Mouse (Mus musculus) midbrain, embryonic 10.5 days (tissue): Measurements from ENCODE around the gene Plpp3. TPM values are rescaled to one million over a fixed set of nuclear protein-coding genes. Genes with fewer than 3 reads are reported as not detected.

Experiments used
- DNase-seq: peaks from one replicate; pipeline ENCODE4 v3.0.0-alpha.2; 2017; ENCODE audit warnings: low spot score
- H3K27ac ChIP-seq: fragments of 300-500 bp; sonication (generic); replicated peaks from 2 replicates; pipeline ENCODE4 v1.5.1; 2016; ENCODE audit warnings: mild to moderate bottlenecking
- H3K27me3 ChIP-seq: fragments of 300-500 bp; sonication (generic); 2 replicates; pipeline ENCODE4 v1.6.1; 2016; ENCODE audit warnings: low read depth, mild to moderate bottlenecking; ENCODE audit not compliant: poor library complexity, severe bottlenecking
- H3K36me3 ChIP-seq: fragments of 300-500 bp; sonication (generic); 2 replicates; pipeline ENCODE4 v1.6.1; 2016; ENCODE audit warnings: mild to moderate bottlenecking, moderate library complexity
- H3K4me1 ChIP-seq: fragments of 300-500 bp; sonication (generic); 2 replicates; pipeline ENCODE4 v1.6.1; 2016
- H3K4me3 ChIP-seq: fragments of 300-500 bp; sonication (generic); 2 replicates; pipeline ENCODE4 v1.5.1; 2016; ENCODE audit warnings: mild to moderate bottlenecking, moderate library complexity
- H3K9me3 ChIP-seq: fragments of 300-500 bp; sonication (generic); replicated peaks from 2 replicates; pipeline ENCODE4 v1.6.1; 2016; ENCODE audit warnings: mild to moderate bottlenecking
- WGBS: fragments of 180-500 bp; shearing (Covaris S2); methylation state at CpG from one replicate; pipeline ENCODE4 v1.1.7; 2016; 5-methylcytosine and 5-hydroxymethylcytosine counted together
- polyA plus RNA-seq: library from polyadenylated mRNA; unstranded; fragments of >200 nt; fragmentation: Nextera tagmentation; extraction: Ambion mirVana; gene quantifications from 2 replicates; pipeline ENCODE4 v1.2.1, GENCODE M21; 2016

Plpp3 gene
- polyA plus RNA-seq, 1 experiment from 2014 or later: 44.5 TPM

DNA sequence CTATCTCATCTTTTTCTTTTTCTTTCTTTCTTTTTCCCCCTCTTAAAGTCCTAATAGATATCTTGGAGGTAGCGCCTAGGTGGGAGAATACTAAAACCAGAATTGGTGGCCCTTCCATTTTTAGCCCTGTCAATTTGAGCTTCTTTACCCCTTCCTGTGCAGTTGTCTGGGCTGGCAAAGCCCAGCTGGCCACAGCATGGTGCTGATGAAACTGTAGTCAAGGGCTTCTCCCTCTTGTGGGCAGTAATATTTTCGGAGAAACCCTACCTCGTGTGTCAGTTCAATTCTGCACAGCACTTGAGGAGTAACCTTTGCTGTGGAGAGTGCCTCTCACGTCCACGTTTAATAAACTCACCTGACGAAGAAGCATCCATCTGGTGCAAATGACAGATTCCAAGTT, 4.9 kb downstream of the Plpp3 start:
- Histone ChIP-seq H3K4me1 (peaks cover 52% of the 10 kb centered on the region), H3K36me3 (peaks cover 32% of the 10 kb centered on the region), H3K4me3 (no peak overlapping the region), H3K27me3 (no peaks in the 10 kb centered on the region), H3K9me3 (no peaks in the 10 kb centered on the region), H3K27ac (no peak overlapping the region)
- no peak for DNase-seq
- WGBS: 76% methylated on average over 6 of the region's 6 CpGs

GRCm38 (mm10) chr4:105162676-105163075, 5.5 kb downstream of the Plpp3 start:
- no peak overlapping the region; the same call in 1 of the 2 replicates for H3K27ac ChIP-seq
- WGBS: 82% methylated on average over 2 of the region's 2 CpGs
- peaks cover 55% of the 10 kb centered on the region for H3K4me1 ChIP-seq
- H3K36me3 ChIP-seq: peaks cover 32% of the 10 kb centered on the region
- no peaks in the 10 kb centered on the region for H3K9me3 ChIP-seq
- H3K27me3 ChIP-seq: no peaks in the 10 kb centered on the region
- DNase-seq: no peak
- no peak overlapping the region for H3K4me3 ChIP-seq

GRCm38 (mm10) chr4:105163981-105164411, 6.8 kb downstream of the Plpp3 start:
- Histone ChIP-seq H3K4me1 (peaks cover 62% of the 10 kb centered on the region), H3K36me3 (peaks cover 32% of the 10 kb centered on the region), H3K9me3 (no peaks in the 10 kb centered on the region), H3K4me3 (no peak overlapping the region), H3K27ac (no peak overlapping the region), H3K27me3 (no peaks in the 10 kb centered on the region)
- 82% methylated on average over 4 of the region's 4 CpGs for WGBS
- no peak for DNase-seq

DNA sequence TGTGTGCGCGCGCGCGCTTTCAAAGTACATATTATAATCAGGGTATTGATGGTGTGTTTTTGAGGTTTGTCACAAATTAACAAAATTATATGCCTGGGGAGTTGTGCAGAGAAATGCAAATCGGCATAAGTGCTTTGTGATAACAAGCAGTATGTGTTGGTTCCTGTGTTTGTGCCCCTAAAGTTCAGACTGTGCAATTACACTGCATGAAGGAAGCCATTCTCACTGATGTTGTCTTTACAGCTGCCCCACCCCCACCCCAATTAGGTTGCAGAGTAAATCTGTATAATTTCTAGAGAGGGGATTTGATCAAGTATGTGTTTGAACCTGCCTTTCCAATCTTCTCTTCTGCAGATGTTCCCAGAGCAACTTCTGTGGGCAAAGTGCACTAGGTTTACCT, 7.8 kb downstream of the Plpp3 start:
- H3K27me3 ChIP-seq: no peaks in the 10 kb centered on the region
- H3K36me3 ChIP-seq: peaks cover 32% of the 10 kb centered on the region
- DNase-seq: no peak
- peaks cover 62% of the 10 kb centered on the region for H3K4me1 ChIP-seq
- no peaks in the 10 kb centered on the region for H3K9me3 ChIP-seq
- H3K27ac ChIP-seq: no peak overlapping the region; the same call in 1 of the 2 replicates
- WGBS: 93% methylated on average over 6 of the region's 6 CpGs
- no peak overlapping the region for H3K4me3 ChIP-seq

- peak overlapping the region; percentile 87 for H3K27ac ChIP-seq
Measured at GRCm38 (mm10) chr4:105169093-105169571, 12.0 kb downstream of the Plpp3 start.

DNA sequence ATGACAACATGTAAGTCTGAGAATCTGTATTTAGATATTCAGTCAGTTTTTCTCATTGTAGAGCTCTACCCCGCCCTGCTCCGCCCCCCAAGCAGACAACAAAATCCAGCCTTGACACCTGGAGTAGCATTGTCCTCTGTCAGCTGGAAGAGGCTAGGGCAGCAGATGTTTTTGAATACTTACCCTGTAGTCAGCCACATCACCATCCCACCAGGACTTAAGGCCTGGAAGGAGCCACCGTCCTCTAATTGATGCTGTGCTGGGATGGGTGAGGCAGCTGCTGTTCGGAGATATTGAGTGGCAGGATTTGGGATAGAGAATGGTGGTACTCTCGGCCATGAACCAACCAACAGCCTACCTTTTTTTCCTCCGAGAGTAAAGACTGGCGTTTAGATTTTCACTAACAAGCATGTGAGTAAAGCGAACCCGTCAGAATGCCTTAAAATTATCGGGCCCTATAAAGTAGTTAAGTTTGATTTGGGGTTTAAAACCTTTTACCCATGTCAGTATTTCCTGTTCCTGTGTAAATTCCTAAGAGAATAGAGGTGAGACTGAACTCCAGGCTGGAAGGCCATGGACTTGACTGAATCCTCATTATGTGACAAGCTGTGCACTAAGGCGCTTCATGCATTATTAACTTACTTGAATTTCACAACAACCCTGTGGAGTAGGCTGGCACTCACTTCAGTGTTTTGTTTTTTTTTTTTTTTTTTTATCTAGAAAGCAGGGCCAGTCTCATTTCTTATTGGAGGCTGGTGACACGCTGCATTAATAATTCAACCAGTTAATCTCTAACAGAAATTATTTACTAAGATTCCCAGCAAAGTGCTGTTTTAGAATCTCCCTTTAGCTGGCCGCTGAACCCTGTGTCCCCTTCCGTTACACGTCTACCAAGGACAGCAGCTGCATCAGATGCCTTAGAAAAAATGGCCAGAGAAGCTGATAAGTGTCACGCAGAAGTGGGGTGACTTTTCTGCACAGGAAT, 13.0 kb downstream of the Plpp3 start:
- peaks cover 56% of the 10 kb centered on the region for H3K4me1 ChIP-seq
- WGBS: 29% methylated on average over 16 of the region's 16 CpGs
- H3K27ac ChIP-seq: peak overlapping the region; percentile 87
- H3K9me3 ChIP-seq: no peaks in the 10 kb centered on the region
- H3K4me3 ChIP-seq: peak overlapping the region; percentile 40
- H3K27me3 ChIP-seq: no peaks in the 10 kb centered on the region
- DNase-seq: no peak
- H3K36me3 ChIP-seq: peaks cover 23% of the 10 kb centered on the region

More at GRCm38 (mm10) chr4:105169093-105169571, 12.0 kb downstream of the Plpp3 start:
- no peak overlapping the region for H3K4me3 ChIP-seq
- WGBS: 47% methylated on average over 7 of the region's 7 CpGs
- no peaks in the 10 kb centered on the region for H3K9me3 ChIP-seq
- peaks cover 56% of the 10 kb centered on the region for H3K4me1 ChIP-seq
- H3K27me3 ChIP-seq: no peaks in the 10 kb centered on the region
- DNase-seq: no peak
- peaks cover 15% of the 10 kb centered on the region for H3K36me3 ChIP-seq

DNA sequence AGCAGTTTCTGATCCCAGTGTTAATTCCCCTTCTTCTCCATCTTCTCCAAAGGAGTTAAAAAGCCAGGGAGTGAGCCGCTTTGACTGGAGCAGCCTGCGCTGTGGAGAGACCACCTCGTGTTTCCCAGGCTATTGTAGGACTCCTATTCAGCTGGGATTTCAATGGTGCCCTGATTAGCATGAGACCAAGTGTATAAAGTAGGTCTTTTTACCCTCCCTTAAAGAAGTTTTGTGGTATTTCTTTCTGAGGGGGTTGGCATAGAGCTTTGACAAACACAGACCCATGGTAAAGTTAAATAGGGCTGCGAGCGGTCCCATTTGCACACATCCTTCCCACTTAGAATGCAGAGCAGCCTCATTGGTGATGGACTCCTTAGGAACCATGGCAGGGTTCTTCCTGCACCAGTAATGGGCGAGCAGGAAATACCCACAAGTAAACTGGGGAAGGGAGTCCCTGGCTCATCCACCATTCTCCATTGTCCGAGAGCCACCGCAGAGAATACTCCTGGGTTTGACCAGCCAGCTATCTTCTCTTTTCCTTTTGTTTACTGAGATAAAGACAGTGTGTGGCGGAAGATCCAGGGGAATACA, 13.8 kb downstream of the Plpp3 start:
- no peaks in the 10 kb centered on the region for H3K9me3 ChIP-seq
- 15% methylated on average over 9 of the region's 9 CpGs for whole genome bisulfite sequencing
- H3K4me3 ChIP-seq: peak overlapping the region; percentile 40
- peaks cover 60% of the 10 kb centered on the region for H3K4me1 ChIP-seq
- peak overlapping the region; percentile 87 for H3K27ac ChIP-seq
- DNase-seq: peak; percentile 68
- H3K36me3 ChIP-seq: peaks cover 29% of the 10 kb centered on the region
- no peaks in the 10 kb centered on the region for H3K27me3 ChIP-seq

GRCm38 (mm10) chr4:105171432-105171831, 14.3 kb downstream of the Plpp3 start:
- Histone ChIP-seq H3K4me1 (peaks cover 61% of the 10 kb centered on the region), H3K4me3 (peak overlapping the region; percentile 40), H3K36me3 (peaks cover 35% of the 10 kb centered on the region), H3K27me3 (no peaks in the 10 kb centered on the region), H3K27ac (peak overlapping the region; percentile 87), H3K9me3 (no peaks in the 10 kb centered on the region)
- no peak for DNase-seq
- WGBS: 62% methylated on average over 3 of the region's 3 CpGs

GRCm38 (mm10) chr4:105174778-105175177, 17.6 kb downstream of the Plpp3 start:
- Histone ChIP-seq H3K4me1 (peaks cover 52% of the 10 kb centered on the region), H3K27me3 (no peaks in the 10 kb centered on the region), H3K4me3 (no peak overlapping the region), H3K27ac (no peak overlapping the region; the same call in 1 of the 2 replicates), H3K9me3 (no peaks in the 10 kb centered on the region), H3K36me3 (peaks cover 38% of the 10 kb centered on the region)
- no peak for DNase-seq
- WGBS: 83% methylated on average over 4 of the region's 4 CpGs

- H3K36me3 ChIP-seq: peaks cover 38% of the 10 kb centered on the region
- peak overlapping the region; percentile 68; the same call in 1 of the 2 replicates for H3K27ac ChIP-seq
- WGBS: 70% methylated on average over 16 of the region's 16 CpGs
- H3K9me3 ChIP-seq: no peaks in the 10 kb centered on the region
- no peak for DNase-seq
- no peaks in the 10 kb centered on the region for H3K27me3 ChIP-seq
- no peak overlapping the region for H3K4me3 ChIP-seq
- peaks cover 52% of the 10 kb centered on the region for H3K4me1 ChIP-seq
Measured at GRCm38 (mm10) chr4:105175255-105176035, 18.3 kb downstream of the Plpp3 start.

GRCm38 (mm10) chr4:105181014-105181658, 24.0 kb downstream of the Plpp3 start:
- Histone ChIP-seq H3K9me3 (no peaks in the 10 kb centered on the region), H3K36me3 (peaks cover 11% of the 10 kb centered on the region), H3K4me1 (peaks cover 53% of the 10 kb centered on the region), H3K27me3 (no peaks in the 10 kb centered on the region), H3K4me3 (peak overlapping the region; percentile 41), H3K27ac (peak overlapping the region; percentile 88)
- 15% methylated on average over 16 of the region's 16 CpGs for WGBS
- DNase-seq: peak; percentile 66
